Mouse (Mus musculus): ENCODE data around the gene Vmn1r2. TPM values are rescaled to one million over a fixed set of nuclear protein-coding genes. Genes with fewer than 3 reads are reported as not detected.

The Vmn1r2 gene
- polyA plus RNA-seq, 1 experiment, result not detected

Other genes starting within 250 kb of the Vmn1r2 start
- not detected in 2 replicates for gene Vmn1r3, start 18.0 kb downstream of the Vmn1r2 start, polyA plus RNA-seq (2011; ENCODE audit: insufficient read depth, insufficient read length, low replicate concordance, missing spikeins)